Mouse (Mus musculus) midbrain, embryonic 16.5 days (tissue): Measurements from ENCODE around the gene Dnaja1. TPM values are rescaled to one million over a fixed set of nuclear protein-coding genes. Genes with fewer than 3 reads are reported as not detected.
A peak's percentile ranks its signal among the peaks of the same experiment; 100 is the strongest.

Experiments used
- ATAC-seq: fragments of 200-750 bp; cut with Nextera tagmentation; 2 replicates; pipeline ENCODE4 v1.8.0; 2017; ENCODE audit warnings: moderate TSS enrichment
- H3K27ac ChIP-seq: fragments of 300-500 bp; sonication (generic); 2 replicates; pipeline ENCODE4 v1.5.1; 2014; ENCODE audit warnings: mild to moderate bottlenecking, low read length, mixed read lengths
- H3K27me3 ChIP-seq: fragments of 300-500 bp; sonication (generic); 2 replicates; pipeline ENCODE4 v1.6.1; 2014; ENCODE audit warnings: low read depth, low read length, mixed read lengths; ENCODE audit not compliant: control insufficient read depth, insufficient read depth
- H3K36me3 ChIP-seq: fragments of 300-500 bp; sonication (generic); 2 replicates; pipeline ENCODE4 v1.6.1; 2014; ENCODE audit warnings: mild to moderate bottlenecking, low read length, moderate library complexity, mixed read lengths; ENCODE audit not compliant: control insufficient read depth, insufficient read depth
- H3K4me1 ChIP-seq: fragments of 300-500 bp; sonication (generic); 2 replicates; pipeline ENCODE4 v1.6.1; 2014; ENCODE audit warnings: mild to moderate bottlenecking, low read length, mixed read lengths; ENCODE audit not compliant: control insufficient read depth, insufficient read depth
- H3K4me2 ChIP-seq: fragments of 300-500 bp; sonication (generic); 2 replicates; pipeline ENCODE4 v1.6.1; 2014; ENCODE audit warnings: mild to moderate bottlenecking, low read length, mixed read lengths
- H3K4me3 ChIP-seq: fragments of 300-500 bp; sonication (generic); 2 replicates; pipeline ENCODE4 v1.5.1; 2014; ENCODE audit warnings: low read depth, mild to moderate bottlenecking, low read length, moderate library complexity, mixed read lengths
- H3K9ac ChIP-seq: fragments of 300-500 bp; sonication (generic); 2 replicates; pipeline ENCODE4 v1.6.1; 2014; ENCODE audit warnings: low read depth, low read length, mixed read lengths
- H3K9me3 ChIP-seq: fragments of 300-500 bp; sonication (generic); replicated peaks from 2 replicates; pipeline ENCODE4 v1.6.1; 2014; ENCODE audit warnings: mild to moderate bottlenecking, low read length, mixed read lengths; ENCODE audit not compliant: control insufficient read depth, poor library complexity, severe bottlenecking
- WGBS: fragments of 180-500 bp; shearing (Covaris S2); extraction: QIAGEN DNeasy Blood & Tissue Kit; methylation state at CpG from one replicate; pipeline ENCODE4 v1.1.7; 2014; 5-methylcytosine and 5-hydroxymethylcytosine counted together
- polyA plus RNA-seq: library from polyadenylated mRNA; unstranded; fragments of >200 nt; fragmentation: Nextera tagmentation; extraction: Ambion mirVana; gene quantifications from 2 replicates; pipeline ENCODE4 v1.2.1, GENCODE M21; 2015

Gene Dnaja1
- polyA plus RNA-seq, 1 experiment from 2014 or later = 659 TPM

GRCm38 (mm10) chr4:40725141-40725540 lies 3.2 kb downstream of the Dnaja1 start:
- H3K27ac ChIP-seq = no peak overlapping the region
- peaks cover 19% of the 10 kb centered on the region for H3K36me3 ChIP-seq
- H3K27me3 ChIP-seq = no peaks in the 10 kb centered on the region
- H3K9me3 ChIP-seq = no peaks in the 10 kb centered on the region
- H3K4me2 ChIP-seq = peak overlapping the region; percentile 74
- H3K4me3 ChIP-seq = peak overlapping the region; percentile 12; the same call in 1 of the 2 replicates
- 83% methylated on average over 7 of the region's 7 CpGs for WGBS
- peaks cover 51% of the 10 kb centered on the region for H3K4me1 ChIP-seq
- H3K9ac ChIP-seq = no peak overlapping the region
- no peak for ATAC-seq

- H3K4me2 ChIP-seq = no peak overlapping the region
- H3K4me1 ChIP-seq = peaks cover 51% of the 10 kb centered on the region
- H3K27ac ChIP-seq = no peak overlapping the region
- H3K27me3 ChIP-seq = no peaks in the 10 kb centered on the region
- H3K9me3 ChIP-seq = no peaks in the 10 kb centered on the region
- no peak overlapping the region for H3K4me3 ChIP-seq
- no peak overlapping the region for H3K9ac ChIP-seq
- ATAC-seq = no peak
- H3K36me3 ChIP-seq = peaks cover 22% of the 10 kb centered on the region
These were observed 3.6 kb downstream of the Dnaja1 start for GRCm38 (mm10) chr4:40725554-40725953.

- Histone ChIP-seq H3K9ac (no peak overlapping the region), H3K9me3 (no peaks in the 10 kb centered on the region), H3K4me3 (no peak overlapping the region), H3K27me3 (no peaks in the 10 kb centered on the region), H3K4me1 (peaks cover 43% of the 10 kb centered on the region), H3K36me3 (peaks cover 34% of the 10 kb centered on the region), H3K27ac (no peak overlapping the region), H3K4me2 (no peak overlapping the region)
- 76% methylated on average over 1 of the region's 1 CpGs for whole genome bisulfite sequencing
- ATAC-seq = no peak
These were observed 5.3 kb downstream of the Dnaja1 start for GRCm38 (mm10) chr4:40727247-40727646.

GRCm38 (mm10) chr4:40731262-40731661 lies 9.3 kb downstream of the Dnaja1 start:
- Histone ChIP-seq H3K27me3 (no peaks in the 10 kb centered on the region), H3K9ac (no peak overlapping the region), H3K4me1 (peaks cover 15% of the 10 kb centered on the region), H3K9me3 (no peaks in the 10 kb centered on the region), H3K4me3 (no peak overlapping the region), H3K4me2 (no peak overlapping the region), H3K36me3 (peaks cover 48% of the 10 kb centered on the region), H3K27ac (no peak overlapping the region)
- ATAC-seq = no peak

- ATAC-seq = no peak
- no peaks in the 10 kb centered on the region for H3K4me1 ChIP-seq
- H3K36me3 ChIP-seq = peaks cover 43% of the 10 kb centered on the region
- H3K4me2 ChIP-seq = no peak overlapping the region
- no peak overlapping the region for H3K9ac ChIP-seq
- H3K9me3 ChIP-seq = no peaks in the 10 kb centered on the region
- H3K27me3 ChIP-seq = no peaks in the 10 kb centered on the region
- H3K4me3 ChIP-seq = no peak overlapping the region
- 71% methylated on average over 1 of the region's 1 CpGs for WGBS
- H3K27ac ChIP-seq = no peak overlapping the region
These were observed 13.4 kb downstream of the Dnaja1 start for GRCm38 (mm10) chr4:40735351-40735750.

- Histone ChIP-seq H3K9me3 (no peaks in the 10 kb centered on the region), H3K9ac (peak overlapping the region; percentile 78), H3K27me3 (peaks cover 4% of the 10 kb centered on the region; the same call in 1 of the 2 replicates), H3K4me1 (peaks cover 7% of the 10 kb centered on the region), H3K36me3 (peaks cover 4% of the 10 kb centered on the region; the same call in 1 of the 2 replicates), H3K4me3 (peak overlapping the region; percentile 98), H3K27ac (peak overlapping the region; percentile 71), H3K4me2 (peak overlapping the region; percentile 80)
- WGBS = under 1% methylated on average over 39 of the region's 39 CpGs
- ATAC-seq = peak; percentile 86
These were observed 35.3 kb downstream of the Dnaja1 start for GRCm38 (mm10) chr4:40757157-40757779.

GRCm38 (mm10) chr4:40757780-40758420 lies 36.0 kb downstream of the Dnaja1 start, which contains the start of gene Smu1:
Gene Smu1 (minus strand): TSS chr4:40757923.
- Histone ChIP-seq H3K27ac (peak within 1 kb of the TSS; percentile 71), H3K4me3 (peak within 1 kb of the TSS; percentile 98), H3K9ac (peak within 1 kb of the TSS; percentile 78), H3K27me3 (peaks cover 4% of the 10 kb centered on the region; the same call in 1 of the 2 replicates), H3K4me2 (peak within 1 kb of the TSS; percentile 80), H3K36me3 (peaks cover 4% of the 10 kb centered on the region; the same call in 1 of the 2 replicates), H3K4me1 (peaks cover 7% of the 10 kb centered on the region), H3K9me3 (no peaks in the 10 kb centered on the region)
- ATAC-seq = peak; percentile 99
- WGBS = under 1% methylated on average over 40 of the region's 40 CpGs

GRCm38 (mm10) chr4:40759876-40760275 lies 37.9 kb downstream of the Dnaja1 start:
- Histone ChIP-seq H3K4me3 (no peak overlapping the region), H3K27ac (no peak overlapping the region), H3K27me3 (peaks cover 4% of the 10 kb centered on the region), H3K4me2 (no peak overlapping the region), H3K36me3 (no peaks in the 10 kb centered on the region), H3K4me1 (peaks cover 7% of the 10 kb centered on the region), H3K9ac (no peak overlapping the region), H3K9me3 (no peaks in the 10 kb centered on the region)
- no peak for ATAC-seq
- 59% methylated on average over 5 of the region's 5 CpGs for WGBS
